Mouse (Mus musculus) erythroblast, embryonic 14.5 days (primary cell): ENCODE results near the gene Pde5a.

Experiments
- GATA1 ChIP-seq: IDR thresholded peaks from 2 replicates; pipeline ENCODE4 v1.6.1; 2012; ENCODE audit warnings: low read length, inconsistent platforms, mixed read lengths
- TAL1 ChIP-seq: IDR thresholded peaks from 3 replicates; pipeline ENCODE4 v1.6.1; 2012; ENCODE audit warnings: low read length, inconsistent platforms, mixed read lengths

DNA sequence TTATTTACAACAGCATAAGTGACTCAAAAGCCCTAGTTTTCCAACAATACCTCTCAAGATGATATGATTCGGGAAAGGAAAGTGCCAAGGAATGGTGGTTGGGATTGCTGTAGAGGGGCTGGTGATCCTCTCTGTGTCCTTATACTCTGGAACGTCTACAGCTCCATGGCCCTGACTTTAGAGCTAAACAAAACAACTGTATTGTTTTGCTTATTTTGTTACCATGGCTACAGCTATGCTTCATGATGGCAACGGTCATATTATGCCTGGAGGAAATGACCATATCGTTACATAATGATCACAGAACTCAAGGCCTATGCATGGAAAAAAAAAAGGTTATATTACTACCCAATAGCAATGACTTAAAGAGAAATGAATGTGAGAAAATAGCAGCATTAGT is 32.1 kb upstream of the Pde5a start:
- TF ChIP-seq TAL1: no peak
- no peak for TF ChIP-seq GATA1
